Mouse (Mus musculus): Measurements from ENCODE around the gene Ubc.

- no peak for TF ChIP-seq GATA1 (IDR thresholded peaks at IDR 0.05; ENCODE audit: borderline replicate concordance, low read length)
- no peak for TF ChIP-seq FLI1 (IDR thresholded peaks at IDR 0.05; ENCODE audit: low read length)
Observed at GRCm38 (mm10) chr5:125352781-125353294, 37.2 kb downstream of the Ubc start.

All from megakaryocyte, embryonic 14.5 days (primary cell).